Mouse (Mus musculus) heart, postnatal 14 days (tissue): ENCODE measurements around the gene A830005F24Rik. TPM values are rescaled to one million over a fixed set of nuclear protein-coding genes. Genes with fewer than 3 reads are reported as not detected.

Experiments
- DNase-seq, 2 experiments: peaks; one replicate each; pipeline ENCODE4 v3.0.0; 2021 to 2022
- intact Hi-C: fragments of 180-260 bp; cut with DNase I; formaldehyde crosslinking; loops from one replicate; pipeline ENCODE4 v1.15.1; 2025
- microRNA-seq, 2 experiments: library from miRNA; unstranded; fragments of <30 nt; microRNA quantifications; one replicate each; pipeline ENCODE4 v1.2.0; 2021 to 2022
- total RNA-seq, 2 experiments: library from RNA; stranded (reverse); gene quantifications; 2 replicates each; pipeline ENCODE4 v1.2.3; 2021

The A830005F24Rik gene
- total RNA-seq, 2 experiments from 2014 or later: not detected

DNA sequence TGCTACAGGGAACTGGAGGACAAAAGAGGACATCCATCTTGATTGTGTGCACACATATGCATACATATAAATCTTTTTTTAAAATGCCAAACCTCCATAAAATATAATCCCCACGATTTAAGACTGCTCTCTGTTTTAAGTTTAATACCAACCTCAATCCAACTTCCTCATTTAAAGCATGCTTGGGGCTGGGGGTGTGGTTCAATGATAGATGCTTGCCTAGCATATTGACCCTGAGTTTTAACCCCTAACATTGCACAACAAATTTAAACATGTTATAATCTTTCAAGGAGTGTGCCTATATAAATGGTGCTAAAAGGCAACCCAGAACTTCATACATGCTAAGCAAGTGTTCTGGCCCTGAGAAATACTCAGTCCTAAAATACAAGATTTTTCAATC, 27.1 kb downstream of the A830005F24Rik start:
- intact Hi-C loops: no loop called here

GRCm38 (mm10) chr13:48544391-48544790, 31.0 kb downstream of the A830005F24Rik start:
- intact Hi-C loops: loop anchor here (2.0 kb wide), 1 partner anchor 14 kb away; no protein-coding TSS in a partner anchor
- DNase-seq: no peak

More for the DNA sequence above, 27.1 kb downstream of the A830005F24Rik start:
- DNase-seq: no peak

- DNase-seq: no peak
- intact Hi-C loops: loop anchor here (2.0 kb wide), 1 partner anchor 14 kb away; no protein-coding TSS in a partner anchor
These were observed 31.5 kb downstream of the A830005F24Rik start for GRCm38 (mm10) chr13:48544867-48545266.

DNA sequence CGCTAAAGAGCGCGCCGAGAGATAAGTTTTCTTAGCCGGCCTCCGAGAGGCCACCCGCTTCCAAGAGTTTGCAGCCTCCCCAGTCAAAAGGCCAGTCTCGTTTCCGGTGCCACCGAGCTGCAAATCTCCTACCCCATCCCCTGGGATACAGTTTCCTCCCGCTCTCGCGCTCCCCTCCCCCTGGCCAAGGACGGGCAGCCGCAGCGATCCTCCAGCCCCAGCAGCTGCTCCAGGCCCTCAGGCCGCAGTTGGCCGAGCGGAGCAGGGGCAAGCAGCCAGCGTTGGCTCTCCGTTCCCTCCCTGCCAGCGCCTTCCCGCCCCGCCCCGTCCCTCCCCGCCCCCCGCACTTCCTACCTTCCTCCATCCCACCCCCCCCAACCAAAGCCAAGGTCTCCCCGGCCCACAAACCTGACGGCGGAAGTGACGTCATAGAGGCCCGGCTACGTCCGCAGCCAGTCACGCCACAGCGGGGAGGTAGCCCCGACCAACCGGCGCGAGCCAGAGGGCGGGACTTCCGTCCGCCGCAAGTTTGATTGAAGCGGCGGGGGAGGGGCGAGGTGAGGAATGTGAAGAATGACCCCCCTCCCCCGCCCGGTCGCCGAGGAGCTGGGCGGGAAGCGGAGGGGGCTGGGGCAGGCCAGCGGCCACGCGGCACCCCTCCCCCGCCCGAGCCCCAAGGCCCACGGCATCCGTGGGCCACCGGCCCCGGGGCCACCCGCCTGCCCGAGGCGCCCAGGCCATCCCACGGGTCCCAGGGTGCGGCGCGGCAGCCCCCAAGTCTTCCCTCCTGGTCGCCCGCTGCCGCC, 32.3 kb downstream of the A830005F24Rik start:
- peak; percentile 98 for DNase-seq
- intact Hi-C loops: loop anchor here (2.0 kb wide), 1 partner anchor 15 kb away; no protein-coding TSS in a partner anchor

DNA sequence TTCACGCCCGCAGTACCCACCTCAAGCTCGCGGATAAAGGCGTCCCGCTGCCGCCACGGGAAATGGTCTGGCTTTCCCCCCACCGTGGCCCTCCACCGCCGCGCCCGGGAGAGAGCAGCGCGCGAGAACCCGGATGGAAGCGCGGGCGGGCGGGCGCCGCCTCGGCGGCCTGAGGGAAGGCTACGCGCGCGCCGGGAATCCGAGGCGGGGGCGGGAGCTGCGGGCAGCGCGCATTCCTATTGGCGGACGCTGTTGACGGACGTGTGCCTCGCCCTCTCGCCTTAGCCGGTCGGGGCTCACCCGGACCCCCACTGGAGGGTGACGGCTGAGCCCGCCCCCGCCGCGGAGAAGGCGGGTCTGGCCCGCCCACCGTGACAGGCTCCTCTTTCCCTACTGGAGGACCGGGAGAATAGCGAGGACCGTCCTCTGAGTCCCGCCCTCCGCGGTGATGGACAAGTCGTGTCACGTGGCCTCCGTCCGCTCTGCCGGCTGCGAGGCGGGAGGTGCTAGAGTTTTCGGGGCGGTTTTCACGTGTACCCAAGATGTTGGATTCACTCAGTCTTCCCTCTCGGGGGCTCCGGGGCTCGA, 33.1 kb downstream of the A830005F24Rik start:
- intact Hi-C loops: no loop called here
- DNase-seq: peak; percentile 100

DNA sequence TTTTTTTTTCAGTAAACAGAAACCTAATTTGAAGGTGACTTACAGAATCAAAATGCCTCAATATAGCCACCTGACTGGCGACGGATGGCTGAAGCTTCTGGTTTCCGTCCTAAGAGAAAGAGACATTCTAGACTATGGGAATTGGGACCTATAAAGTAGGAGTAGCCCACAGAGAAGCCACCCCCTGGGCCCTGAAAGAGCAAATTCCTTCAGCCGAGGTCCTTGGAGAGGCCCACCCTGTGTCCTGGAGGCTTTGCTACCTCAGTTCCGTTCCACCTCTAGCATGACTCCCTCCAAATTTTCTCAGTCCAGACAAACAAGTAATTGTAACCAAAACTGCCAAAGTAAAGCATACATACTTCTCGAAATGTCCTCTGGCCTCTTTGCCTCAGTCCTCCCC, 34.3 kb downstream of the A830005F24Rik start:
- DNase-seq: no peak
- intact Hi-C loops: no loop called here

GRCm38 (mm10) chr13:48548296-48548695, 34.9 kb downstream of the A830005F24Rik start:
- intact Hi-C loops: no loop called here
- no peak for DNase-seq

- intact Hi-C loops: no loop called here
- peak; percentile 92 to 96 for DNase-seq
These were observed 39.1 kb downstream of the A830005F24Rik start for GRCm38 (mm10) chr13:48552181-48553090.

GRCm38 (mm10) chr13:48553511-48553910, 40.1 kb downstream of the A830005F24Rik start:
- intact Hi-C loops: no loop called here
- DNase-seq: no peak

DNA sequence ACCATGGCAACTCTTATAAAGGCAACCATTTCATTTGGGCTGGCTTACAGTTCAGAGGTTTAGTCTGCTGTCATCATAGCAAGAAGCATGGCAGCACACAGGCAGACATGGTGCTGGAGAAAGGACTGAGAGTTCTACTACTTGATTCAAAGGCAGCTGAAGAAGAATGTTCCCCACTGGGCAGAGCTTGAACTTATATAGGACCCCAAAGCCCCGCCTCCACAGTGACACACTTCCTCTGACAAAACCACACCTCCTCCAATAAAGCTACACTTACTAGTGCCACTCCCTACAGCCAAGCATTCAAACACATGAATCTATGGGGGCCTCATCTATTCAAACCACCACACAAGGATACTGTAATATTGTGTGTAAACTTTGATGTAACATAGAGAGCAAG, 41.2 kb downstream of the A830005F24Rik start:
- no peak for DNase-seq
- intact Hi-C loops: no loop called here

DNA sequence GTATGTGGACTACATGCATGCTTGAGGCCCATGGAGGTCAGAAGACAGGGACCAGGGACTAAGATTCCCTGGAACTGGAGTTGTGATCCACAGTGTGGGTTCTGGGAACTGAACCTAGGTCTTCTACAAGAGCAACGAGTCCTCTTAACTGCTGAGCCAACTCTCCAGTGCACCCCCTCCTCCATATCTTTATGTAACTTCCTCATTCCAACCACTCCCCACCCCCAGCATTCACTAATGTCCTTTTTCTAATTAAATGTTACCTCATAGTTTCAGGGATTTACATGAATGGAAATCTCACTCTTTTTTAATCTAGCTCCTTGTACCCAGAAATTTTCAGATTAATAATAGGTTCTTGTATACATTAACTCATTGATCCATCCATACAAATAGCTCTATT, 42.6 kb downstream of the A830005F24Rik start:
- no peak for DNase-seq
- intact Hi-C loops: no loop called here

- intact Hi-C loops: no loop called here
- DNase-seq: no peak
These were observed 48.1 kb downstream of the A830005F24Rik start for GRCm38 (mm10) chr13:48561481-48561880.

DNA sequence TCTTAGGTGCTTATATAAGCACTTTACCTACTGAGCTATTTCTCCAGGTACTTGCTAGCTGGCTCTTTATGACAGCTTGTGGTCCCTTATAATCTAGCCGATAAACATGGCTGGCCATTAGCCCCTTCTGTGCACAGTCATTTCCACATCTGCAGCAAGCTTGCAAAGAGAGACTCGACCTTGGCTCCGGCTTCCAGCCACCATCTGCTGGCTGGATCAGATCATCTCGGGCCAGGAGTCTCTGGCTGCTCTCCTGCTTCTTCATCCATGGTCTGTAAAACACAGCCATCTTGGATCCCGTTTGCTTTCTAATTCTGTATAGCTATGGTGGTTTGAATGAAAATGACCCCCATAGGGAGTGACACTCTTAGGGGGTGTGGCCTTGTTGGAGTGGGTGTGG, 49.0 kb downstream of the A830005F24Rik start:
- peak; percentile 39 to 55 for DNase-seq
- intact Hi-C loops: no loop called here

Small RNAs within 50 kb of the gene (microRNA-seq; reads per million reads assigned to microRNA genes)
- gene Gm24111 (0 reads per million in 2 experiments), gene Mirlet7a-1 (265 to 876 reads per million in 2 experiments), gene Mirlet7d (35,716 to 76,465 reads per million in 2 experiments), gene Mirlet7f-1 (0 reads per million in 2 experiments)

Other genes starting within 250 kb of the A830005F24Rik start
- gene Zfp169, start 119 bp upstream of the A830005F24Rik start, total RNA-seq: 1 to 10 TPM; 4.6 to 5.5 TPM
- 1 to 10 TPM; 5.7 to 6.3 TPM for gene Ptpdc1, start 112.1 kb downstream of the A830005F24Rik start, total RNA-seq
- gene Barx1, start 149.4 kb downstream of the A830005F24Rik start, total RNA-seq: not detected